Mouse (Mus musculus): ENCODE data around the gene Hif3a. TPM values are rescaled to one million over a fixed set of nuclear protein-coding genes. Genes with fewer than 3 reads are reported as not detected.

Gene Hif3a
- polyA plus RNA-seq, 1 experiment from 2014 or later = 25.2 TPM

GRCm38 (mm10) chr7:16995345-16995744, 66.9 kb downstream of the Hif3a start:
- peak overlapping the region; percentile 1; the same call in 1 of the 2 replicates for H3K27ac ChIP-seq (ENCODE audit: low read length)
- WGBS = 63% methylated on average over 4 of the region's 4 CpGs
- H3K36me3 ChIP-seq (ENCODE audit: insufficient read depth, low read length) = peaks cover 22% of the 10 kb centered on the region
- peaks cover 43% of the 10 kb centered on the region for H3K4me1 ChIP-seq (ENCODE audit: insufficient read depth, low read length)
- peak overlapping the region; percentile 81 for H3K4me2 ChIP-seq (replicated peaks; ENCODE audit: low read depth, low read length)
- no peaks in the 10 kb centered on the region for H3K27me3 ChIP-seq (ENCODE audit: insufficient read depth, low read length)
- H3K4me3 ChIP-seq (ENCODE audit: low read length) = peak overlapping the region; percentile 84
- no peak for ATAC-seq (ENCODE audit: low FRiP score, low TSS enrichment)
- no peaks in the 10 kb centered on the region for H3K9me3 ChIP-seq (ENCODE audit: low read length)
- H3K9ac ChIP-seq (replicated peaks; ENCODE audit: low read length) = peak overlapping the region; percentile 86

GRCm38 (mm10) chr7:16994400-16994799, 67.8 kb downstream of the Hif3a start:
- H3K27me3 ChIP-seq (ENCODE audit: insufficient read depth, low read length) = no peaks in the 10 kb centered on the region
- H3K4me1 ChIP-seq (ENCODE audit: insufficient read depth, low read length) = peaks cover 51% of the 10 kb centered on the region
- peaks cover 15% of the 10 kb centered on the region for H3K36me3 ChIP-seq (ENCODE audit: insufficient read depth, low read length)
- peak overlapping the region; percentile 92 for H3K27ac ChIP-seq (ENCODE audit: low read length)
- ATAC-seq (ENCODE audit: low FRiP score, low TSS enrichment) = no peak
- H3K9ac ChIP-seq (replicated peaks; ENCODE audit: low read length) = peak overlapping the region; percentile 86
- H3K4me2 ChIP-seq (replicated peaks; ENCODE audit: low read depth, low read length) = peak overlapping the region; percentile 81
- no peaks in the 10 kb centered on the region for H3K9me3 ChIP-seq (ENCODE audit: low read length)
- H3K4me3 ChIP-seq (ENCODE audit: low read length) = peak overlapping the region; percentile 84
- WGBS = under 1% methylated on average over 20 of the region's 20 CpGs

- Histone ChIP-seq H3K27me3 (ENCODE audit: insufficient read depth, low read length) (no peaks in the 10 kb centered on the region), H3K36me3 (ENCODE audit: insufficient read depth, low read length) (peaks cover 15% of the 10 kb centered on the region), H3K9me3 (ENCODE audit: low read length) (no peaks in the 10 kb centered on the region), H3K4me3 (ENCODE audit: low read length) (peak overlapping the region; percentile 84), H3K4me1 (ENCODE audit: insufficient read depth, low read length) (peaks cover 51% of the 10 kb centered on the region), H3K9ac (replicated peaks; ENCODE audit: low read length) (peak overlapping the region; percentile 86), H3K4me2 (replicated peaks; ENCODE audit: low read depth, low read length) (peak overlapping the region; percentile 81), H3K27ac (ENCODE audit: low read length) (peak overlapping the region; percentile 92)
- peak; percentile 94 for ATAC-seq (ENCODE audit: low FRiP score, low TSS enrichment)
- under 1% methylated on average over 27 of the region's 27 CpGs for WGBS
Observed at GRCm38 (mm10) chr7:16993651-16994399, 68.4 kb downstream of the Hif3a start.

- no peaks in the 10 kb centered on the region for H3K27me3 ChIP-seq (ENCODE audit: insufficient read depth, low read length)
- H3K27ac ChIP-seq (ENCODE audit: low read length) = peak within 1 kb of the TSS; percentile 98
- peak within 1 kb of the TSS; percentile 53 for H3K9ac ChIP-seq (replicated peaks; ENCODE audit: low read length)
- H3K9me3 ChIP-seq (ENCODE audit: low read length) = no peaks in the 10 kb centered on the region
- peaks cover 53% of the 10 kb centered on the region for H3K4me1 ChIP-seq (ENCODE audit: insufficient read depth, low read length)
- H3K4me3 ChIP-seq (ENCODE audit: low read length) = peak within 1 kb of the TSS; percentile 84
- peak within 1 kb of the TSS; percentile 81 for H3K4me2 ChIP-seq (replicated peaks; ENCODE audit: low read depth, low read length)
- no peak for ATAC-seq (ENCODE audit: low FRiP score, low TSS enrichment)
- WGBS = 90% methylated on average over 5 of the region's 5 CpGs
- H3K36me3 ChIP-seq (ENCODE audit: insufficient read depth, low read length) = peaks cover 5% of the 10 kb centered on the region; the same call in 1 of the 2 replicates
Observed at GRCm38 (mm10) chr7:16992451-16992807, 69.8 kb downstream of the Hif3a start, which contains the start of gene Ccdc8. Gene Ccdc8, plus strand, starts transcription at chr7:16992708.

GRCm38 (mm10) chr7:16991681-16992450, 70.4 kb downstream of the Hif3a start:
- H3K4me3 ChIP-seq (ENCODE audit: low read length) = no peak overlapping the region
- 27% methylated on average over 18 of the region's 18 CpGs for WGBS

GRCm38 (mm10) chr7:16990006-16990744, 72.1 kb downstream of the Hif3a start:
- Histone ChIP-seq H3K27me3 (ENCODE audit: insufficient read depth, low read length) (no peaks in the 10 kb centered on the region), H3K9me3 (ENCODE audit: low read length) (no peaks in the 10 kb centered on the region), H3K4me2 (replicated peaks; ENCODE audit: low read depth, low read length) (peak overlapping the region; percentile 25; the same call in 1 of the 2 replicates), H3K9ac (replicated peaks; ENCODE audit: low read length) (peak overlapping the region; percentile 45; the same call in 1 of the 2 replicates), H3K36me3 (ENCODE audit: insufficient read depth, low read length) (no peaks in the 10 kb centered on the region), H3K27ac (ENCODE audit: low read length) (peak overlapping the region; percentile 98), H3K4me3 (ENCODE audit: low read length) (no peak overlapping the region), H3K4me1 (ENCODE audit: insufficient read depth, low read length) (peaks cover 36% of the 10 kb centered on the region)
- no peak for ATAC-seq (ENCODE audit: low FRiP score, low TSS enrichment)
- 31% methylated on average over 15 of the region's 15 CpGs for WGBS

More at GRCm38 (mm10) chr7:16991681-16992450, 70.4 kb downstream of the Hif3a start:
- Histone ChIP-seq H3K4me2 (replicated peaks; ENCODE audit: low read depth, low read length) (peak overlapping the region; percentile 37), H3K36me3 (ENCODE audit: insufficient read depth, low read length) (no peaks in the 10 kb centered on the region), H3K9me3 (ENCODE audit: low read length) (no peaks in the 10 kb centered on the region), H3K27me3 (ENCODE audit: insufficient read depth, low read length) (no peaks in the 10 kb centered on the region), H3K27ac (ENCODE audit: low read length) (peak overlapping the region; percentile 98), H3K9ac (replicated peaks; ENCODE audit: low read length) (peak overlapping the region; percentile 53), H3K4me1 (ENCODE audit: insufficient read depth, low read length) (peaks cover 52% of the 10 kb centered on the region)
- ATAC-seq (ENCODE audit: low FRiP score, low TSS enrichment) = peak; percentile 85

GRCm38 (mm10) chr7:16988405-16988804, 73.8 kb downstream of the Hif3a start:
- ATAC-seq (ENCODE audit: low FRiP score, low TSS enrichment) = no peak
- Histone ChIP-seq H3K9me3 (ENCODE audit: low read length) (no peaks in the 10 kb centered on the region), H3K4me1 (ENCODE audit: insufficient read depth, low read length) (peaks cover 31% of the 10 kb centered on the region), H3K36me3 (ENCODE audit: insufficient read depth, low read length) (no peaks in the 10 kb centered on the region), H3K4me3 (ENCODE audit: low read length) (no peak overlapping the region), H3K27ac (ENCODE audit: low read length) (peak overlapping the region; percentile 39; the same call in 1 of the 2 replicates), H3K9ac (replicated peaks; ENCODE audit: low read length) (no peak overlapping the region), H3K4me2 (replicated peaks; ENCODE audit: low read depth, low read length) (no peak overlapping the region), H3K27me3 (ENCODE audit: insufficient read depth, low read length) (no peaks in the 10 kb centered on the region)
- 30% methylated on average over 3 of the region's 3 CpGs for WGBS

GRCm38 (mm10) chr7:16987541-16988149, 74.6 kb downstream of the Hif3a start:
- H3K4me1 ChIP-seq (ENCODE audit: insufficient read depth, low read length) = peaks cover 37% of the 10 kb centered on the region
- H3K4me2 ChIP-seq (replicated peaks; ENCODE audit: low read depth, low read length) = no peak overlapping the region
- H3K9ac ChIP-seq (replicated peaks; ENCODE audit: low read length) = no peak overlapping the region
- no peak overlapping the region for H3K4me3 ChIP-seq (ENCODE audit: low read length)
- no peaks in the 10 kb centered on the region for H3K9me3 ChIP-seq (ENCODE audit: low read length)
- ATAC-seq (ENCODE audit: low FRiP score, low TSS enrichment) = no peak
- no peaks in the 10 kb centered on the region for H3K27me3 ChIP-seq (ENCODE audit: insufficient read depth, low read length)
- 29% methylated on average over 7 of the region's 7 CpGs for WGBS
- no peaks in the 10 kb centered on the region for H3K36me3 ChIP-seq (ENCODE audit: insufficient read depth, low read length)
- H3K27ac ChIP-seq (ENCODE audit: low read length) = peak overlapping the region; percentile 39; the same call in 1 of the 2 replicates
